ENCODE assay signal across 25 mouse cellular contexts in the genomic region with DNA sequence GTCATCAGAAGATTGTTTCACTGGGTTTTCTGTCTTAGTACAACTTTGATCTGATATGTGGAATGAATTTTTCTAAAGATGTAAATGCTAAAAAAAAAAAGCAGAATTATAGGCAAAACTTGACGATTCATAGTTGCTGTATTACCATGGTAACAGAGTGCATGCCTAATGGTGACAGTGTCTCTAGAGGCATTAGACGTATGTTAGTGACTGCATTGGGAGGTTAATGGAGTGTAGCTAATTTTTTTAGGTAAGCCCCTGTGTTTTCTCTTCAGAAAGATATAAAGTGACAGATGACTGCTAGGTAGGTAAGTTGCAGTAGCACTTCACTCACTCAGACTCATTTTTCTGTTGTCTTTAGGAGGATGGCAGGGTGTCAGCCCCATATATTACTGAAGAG. TPM values are rescaled to one million over a fixed set of nuclear protein-coding genes. Genes with fewer than 3 reads are reported as not detected.
DNase-seq lines count a peak whose midpoint lies in the region; ATAC-seq and TF ChIP-seq lines count a peak whose summit lies in the region.
"Had no signal": no experiment of that assay in that cellular context is flagged by ENCODE, and none has a peak within 500 bp of the region (broad histone marks: within the 10 kb centered on the region; RNA-seq: fewer than 3 reads in every experiment).

No protein-coding gene starts in this region.

- no peak for ATAC-seq in forebrain, embryonic 14.5 days
- ATAC-seq in forebrain, postnatal 0 days, result peak; percentile 75; the same call in 1 of the 2 replicates
- ATAC-seq: hindbrain, postnatal 0 days; inflammation-experienced regulatory T-cells, adult 6 months; intestine, embryonic 16.5 days had no signal

- H3K9me3 ChIP-seq in forebrain, embryonic 14.5 days (replicated peaks; ENCODE audit: control insufficient read depth, low read length), result no peaks in the 10 kb centered on the region
- no peaks in the 10 kb centered on the region for H3K9me3 ChIP-seq in forebrain, embryonic 10.5 days
- no peaks in the 10 kb centered on the region for H3K9me3 ChIP-seq in forebrain, postnatal 0 days (ENCODE audit: low read length)
- H3K9me3 ChIP-seq: G1E; heart, embryonic 10.5 days; heart, embryonic 13.5 days had no signal

- H3K9ac ChIP-seq in forebrain, embryonic 14.5 days (ENCODE audit: low read length), result no peak overlapping the region
- no peak overlapping the region for H3K9ac ChIP-seq in forebrain, postnatal 0 days
- H3K9ac ChIP-seq: heart, embryonic 13.5 days; hindbrain, embryonic 14.5 days had no signal

- H3K4me3 ChIP-seq in forebrain, embryonic 14.5 days (ENCODE audit: low read depth, low read length), result no peak overlapping the region
- no peak overlapping the region for H3K4me3 ChIP-seq in forebrain, embryonic 10.5 days
- H3K4me3 ChIP-seq in forebrain, postnatal 0 days (ENCODE audit: low read depth, low read length), result no peak overlapping the region
- H3K4me3 ChIP-seq: heart, adult 2 months; heart, embryonic 10.5 days; heart, embryonic 13.5 days had no signal

- no peak overlapping the region for H3K4me2 ChIP-seq in forebrain, embryonic 14.5 days (ENCODE audit: low read length)
- no peak overlapping the region for H3K4me2 ChIP-seq in forebrain, postnatal 0 days (ENCODE audit: low read depth)
- H3K4me2 ChIP-seq: heart, embryonic 13.5 days; hindbrain, embryonic 14.5 days had no signal

- TF ChIP-seq CTCF in forebrain, postnatal 0 days (IDR thresholded peaks at IDR 0.05; ENCODE audit: low read depth), result no peak

- no peaks in the 10 kb centered on the region for H3K4me1 ChIP-seq in forebrain, embryonic 14.5 days (ENCODE audit: control insufficient read depth, insufficient read depth, low read length)
- H3K4me1 ChIP-seq in forebrain, embryonic 10.5 days, result no peaks in the 10 kb centered on the region
- no peaks in the 10 kb centered on the region for H3K4me1 ChIP-seq in forebrain, postnatal 0 days (ENCODE audit: insufficient read depth)
- H3K4me1 ChIP-seq: heart, embryonic 10.5 days; heart, embryonic 13.5 days had no signal

- WGBS in forebrain, embryonic 14.5 days, result 75% methylated on average over 2 of the region's 2 CpGs
- 86% methylated on average over 2 of the region's 2 CpGs for WGBS in forebrain, embryonic 10.5 days
- 61% methylated on average over 2 of the region's 2 CpGs for WGBS in forebrain, postnatal 0 days

- H3K36me3 ChIP-seq in forebrain, embryonic 14.5 days (ENCODE audit: control insufficient read depth, insufficient read depth, low read length), result peaks cover 61% of the 10 kb centered on the region
- peaks cover 90% of the 10 kb centered on the region for H3K36me3 ChIP-seq in forebrain, embryonic 10.5 days (replicated peaks)
- H3K36me3 ChIP-seq in forebrain, postnatal 0 days (ENCODE audit: insufficient read depth), result peaks cover 57% of the 10 kb centered on the region

- H3K27me3 ChIP-seq in forebrain, embryonic 14.5 days (replicated peaks; ENCODE audit: control insufficient read depth, insufficient read depth, low read length), result no peaks in the 10 kb centered on the region
- H3K27me3 ChIP-seq in forebrain, embryonic 10.5 days (ENCODE audit: poor library complexity, severe bottlenecking), result no peaks in the 10 kb centered on the region
- H3K27me3 ChIP-seq in forebrain, postnatal 0 days (ENCODE audit: insufficient read depth, low read length), result no peaks in the 10 kb centered on the region
- H3K27me3 ChIP-seq: CH12.LX; heart, embryonic 13.5 days had no signal

- no peak overlapping the region for H3K27ac ChIP-seq in forebrain, embryonic 14.5 days (ENCODE audit: low read depth, low read length)
- no peak overlapping the region for H3K27ac ChIP-seq in forebrain, embryonic 10.5 days
- H3K27ac ChIP-seq in forebrain, postnatal 0 days (ENCODE audit: low read depth, low read length), result no peak overlapping the region
- H3K27ac ChIP-seq: heart, adult 2 months; heart, embryonic 10.5 days; heart, embryonic 13.5 days; hindbrain, embryonic 14.5 days; hindbrain, postnatal 0 days had no signal

- peak; percentile 13 for DNase-seq in forebrain, embryonic 14.5 days (ENCODE audit: low spot score)
- no peak for DNase-seq in forebrain, embryonic 10.5 days (ENCODE audit: extremely low spot score, low spot score)
- DNase-seq in retina, embryonic 14.5 days (ENCODE audit: low spot score), result peak; percentile 31
- DNase-seq in retina, postnatal 1 day, result no peak
- no peak for DNase-seq in forebrain, postnatal 0 days
- DNase-seq in cerebellum, adult 18-20 months, result no peak
- DNase-seq: adrenal gland, adult 2 months; adrenal gland, postnatal 14 days; B cell, adult 2 months; cerebellum, adult 11-12 months; cerebellum, adult 9-10 months; cerebellum, postnatal 14 days; gastrocnemius, postnatal 25 days; heart, adult 2 months; heart, postnatal 14 days; heart, postnatal 4 days; kidney, adult 18-20 months had no signal

RNA-seq across cellular contexts. Expression of gene Ube3c, which starts 37.5 kb away (rescaled TPM):
- polyA plus RNA-seq in forebrain, embryonic 14.5 days (2014; fragmentation: Nextera tagmentation; extraction: Ambion mirVana), result 20.4 and 24.9 TPM in 2 replicates
- 17.4 and 20.0 TPM in 2 replicates for polyA plus RNA-seq in forebrain, embryonic 10.5 days (2016; fragmentation: Nextera tagmentation; extraction: Ambion mirVana)
- total RNA-seq in forebrain, postnatal 0 days (2014; rRNA removed), result 81.2 and 95.6 TPM in 2 replicates
- 23.7 and 33.0 TPM in 2 replicates for polyA plus RNA-seq in forebrain, postnatal 0 days (2015; fragmentation: Nextera tagmentation; extraction: Ambion mirVana)

Comparison
In these comparisons a context has a peak if more than half of its experiments do, and no peak if none do; other contexts are left out.
1. DNase-seq: peak in forebrain, embryonic 14.5 days (single experiment) and retina, embryonic 14.5 days (single experiment); none in forebrain, embryonic 10.5 days (single experiment), retina, postnatal 1 day (single experiment), forebrain, postnatal 0 days (single experiment) and cerebellum, adult 18-20 months (0 of 2).